Mouse (Mus musculus): ENCODE data around the gene Tulp2.
A peak's percentile ranks its signal among the peaks of the same experiment; 100 is the strongest.
"Not testable (repeated sequence)": the region's sequence is repeated elsewhere in the genome, so short reads cannot be mapped to it uniquely, and the experiment has no call there.

Tulp2 gene

DNA sequence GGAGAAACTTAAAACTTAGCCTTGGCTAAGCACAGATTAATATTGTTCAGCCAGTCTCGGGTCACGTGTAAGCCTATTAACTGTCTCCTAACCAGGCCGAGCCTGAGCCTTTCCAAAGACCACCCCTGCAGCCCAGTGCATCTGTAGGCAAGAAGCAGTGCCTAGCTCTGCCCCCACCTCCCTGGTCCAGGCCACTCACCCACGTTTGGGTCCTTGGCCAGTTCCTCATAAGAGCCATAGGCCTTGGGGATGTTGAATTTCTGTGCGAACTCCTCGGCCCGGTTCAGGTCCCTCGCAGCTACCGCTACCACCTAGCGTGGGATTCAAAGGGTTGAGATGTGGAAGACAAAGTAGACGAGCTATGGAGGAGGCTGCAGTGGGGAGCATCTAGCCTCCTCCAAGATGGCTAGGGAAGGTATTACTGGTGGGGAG, 6.2 kb downstream of the Tulp2 start:
- DNase-seq (ENCODE audit: low spot score in 2 of 2): no peak

DNA sequence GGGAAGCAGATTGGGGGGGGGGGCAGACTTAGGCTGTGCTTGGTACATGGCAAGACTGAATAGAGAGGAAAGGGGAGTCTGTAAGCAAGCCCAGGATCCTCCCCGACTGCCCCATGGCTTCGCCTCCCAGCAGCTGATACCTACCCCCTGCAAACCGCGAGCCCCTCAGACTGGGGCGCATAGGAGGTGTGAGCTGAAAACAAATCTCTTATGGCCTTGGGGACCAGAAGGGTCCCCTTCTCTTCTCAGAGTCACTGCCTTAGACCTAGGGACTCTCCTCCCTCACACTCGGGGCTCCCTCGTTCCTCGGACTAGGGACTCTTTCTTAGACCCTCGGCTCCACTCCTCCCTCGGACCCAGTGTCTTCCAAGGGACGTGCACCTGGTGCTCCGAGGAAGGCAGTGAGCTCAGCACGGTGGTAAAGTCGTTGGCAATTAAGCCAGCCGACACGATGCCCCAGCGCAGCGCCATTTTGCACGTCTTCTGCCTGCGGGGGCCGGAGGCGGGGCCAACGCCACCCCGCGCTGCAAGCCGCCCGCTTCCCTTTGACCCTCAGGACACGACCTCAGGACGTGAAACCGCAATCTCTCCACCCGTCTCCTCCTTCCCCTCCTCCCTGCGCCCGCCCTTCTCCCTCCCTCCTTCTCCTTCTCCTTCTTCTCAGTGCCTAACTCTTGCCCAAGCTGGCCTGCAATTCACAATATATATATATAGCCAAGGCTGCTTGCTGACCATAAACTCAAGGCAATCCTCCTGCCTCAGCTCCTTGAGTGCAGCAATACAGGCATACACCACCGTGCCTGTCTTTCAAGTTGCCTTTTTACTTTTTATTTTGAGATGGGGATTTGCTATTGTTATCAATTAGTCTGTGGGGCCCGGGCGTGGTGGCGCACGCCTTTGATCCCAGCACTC, 6.9 kb downstream of the Tulp2 start, which contains the start of gene Dhdh:
Gene Dhdh (minus strand): TSS at position 513 of the 912 bp plus-strand sequence.
- peak in 1 of 2 experiments; percentile 23 for DNase-seq (ENCODE audit: low spot score in 2 of 2)

- no peak for DNase-seq (ENCODE audit: low spot score in 2 of 2)
Observed at GRCm38 (mm10) chr7:45489578-45489977, 7.9 kb downstream of the Tulp2 start.

DNA sequence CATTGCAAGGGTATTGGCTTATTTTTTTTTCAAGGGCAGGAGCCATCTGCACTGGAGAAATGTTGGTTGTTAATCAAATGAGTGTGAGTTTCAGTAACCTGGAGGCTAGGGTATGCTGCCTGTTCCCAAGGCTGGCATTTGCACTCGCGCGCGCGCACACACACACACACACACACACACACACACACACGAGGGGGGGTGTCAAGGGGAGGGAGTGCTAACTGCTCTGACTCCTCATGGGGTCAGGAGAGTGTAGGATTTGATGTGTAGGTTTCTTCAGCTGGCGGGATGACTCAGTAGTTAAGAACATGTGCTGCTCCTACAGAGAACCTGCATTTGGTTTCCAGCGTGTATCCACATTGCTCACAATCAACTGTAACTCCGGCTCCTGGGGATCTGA, 9.1 kb downstream of the Tulp2 start:
- DNase-seq (ENCODE audit: low spot score in 2 of 2): no peak

DNA sequence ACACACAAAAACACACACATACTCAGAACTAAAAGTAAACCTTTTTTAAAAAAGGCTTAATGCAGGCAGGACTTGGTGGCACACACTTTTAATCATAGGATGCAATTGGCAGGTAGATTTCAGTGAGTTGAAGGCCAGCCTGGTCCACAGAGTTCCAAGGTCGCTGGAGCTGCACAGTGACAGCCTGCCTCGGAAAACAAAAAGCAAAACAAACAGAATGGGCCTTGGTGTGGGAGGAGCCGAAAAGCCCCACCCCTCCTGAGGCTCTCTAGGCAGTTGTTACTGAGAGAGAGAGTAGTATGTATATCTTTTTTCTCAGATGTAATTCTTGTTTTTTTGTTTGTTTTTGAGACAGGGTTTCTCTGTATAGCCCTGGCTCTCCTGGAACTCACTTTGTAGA, 9.6 kb downstream of the Tulp2 start:
- no peak for DNase-seq (ENCODE audit: low spot score in 2 of 2)

DNA sequence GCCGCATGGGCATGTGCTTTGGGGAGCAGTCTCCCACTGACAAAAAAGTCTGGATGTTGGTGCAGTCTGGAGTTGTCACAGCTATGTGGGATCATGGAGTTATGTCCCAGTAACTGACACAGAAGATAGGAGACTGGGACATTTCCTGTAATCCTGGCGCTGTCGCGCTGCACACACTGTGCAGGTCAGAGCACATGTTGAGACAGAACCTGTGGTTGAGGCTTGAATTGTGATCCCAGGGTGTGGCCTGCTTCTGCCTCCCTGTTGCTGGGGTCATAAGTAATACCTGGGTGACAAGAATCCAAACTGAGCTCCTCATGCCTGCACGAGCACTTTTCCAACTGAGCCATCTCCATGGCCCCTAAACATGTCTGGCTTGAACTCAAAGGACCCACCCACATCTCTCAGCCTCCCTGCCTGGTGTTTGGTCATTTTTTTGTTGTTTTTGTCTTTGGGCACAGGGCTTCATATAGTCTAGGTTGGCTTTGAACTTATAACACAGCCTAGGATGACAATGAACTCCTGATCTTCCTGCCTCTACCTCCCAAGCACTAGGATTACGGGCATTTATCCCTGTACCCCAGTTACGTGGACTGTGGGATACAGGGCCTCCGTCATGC, 10.7 kb downstream of the Tulp2 start:
- DNase-seq (ENCODE audit: low spot score in 2 of 2): no peak

DNA sequence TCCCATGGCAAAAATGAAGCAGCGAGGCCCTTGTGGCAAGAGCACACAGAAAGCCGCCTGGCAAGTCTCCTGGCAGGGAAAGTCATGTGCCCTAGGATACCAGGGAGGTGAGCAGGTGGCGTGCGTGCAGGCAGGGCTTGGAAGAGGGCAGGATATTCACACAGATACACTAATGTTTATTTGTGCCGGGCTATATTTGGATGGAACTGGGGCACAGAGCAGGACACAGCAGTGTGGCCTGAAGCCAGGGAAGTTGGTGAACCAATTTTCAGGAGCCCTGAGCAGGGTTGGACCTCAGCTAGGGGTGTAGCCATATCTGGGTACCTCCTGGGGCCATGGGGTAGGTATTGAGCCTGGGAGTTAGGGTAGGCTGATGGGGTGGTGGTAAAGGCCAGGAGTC, 11.3 kb downstream of the Tulp2 start:
- no peak for DNase-seq (ENCODE audit: low spot score in 2 of 2)

- no peak for DNase-seq (ENCODE audit: low spot score in 2 of 2)
Observed at GRCm38 (mm10) chr7:45494548-45494947, 12.9 kb downstream of the Tulp2 start.

- DNase-seq (ENCODE audit: low spot score in 2 of 2): no peak
Observed at GRCm38 (mm10) chr7:45498427-45498826, 16.8 kb downstream of the Tulp2 start.

- DNase-seq (ENCODE audit: low spot score in 2 of 2): no peak
Observed at GRCm38 (mm10) chr7:45507583-45507982, 25.9 kb downstream of the Tulp2 start.

DNA sequence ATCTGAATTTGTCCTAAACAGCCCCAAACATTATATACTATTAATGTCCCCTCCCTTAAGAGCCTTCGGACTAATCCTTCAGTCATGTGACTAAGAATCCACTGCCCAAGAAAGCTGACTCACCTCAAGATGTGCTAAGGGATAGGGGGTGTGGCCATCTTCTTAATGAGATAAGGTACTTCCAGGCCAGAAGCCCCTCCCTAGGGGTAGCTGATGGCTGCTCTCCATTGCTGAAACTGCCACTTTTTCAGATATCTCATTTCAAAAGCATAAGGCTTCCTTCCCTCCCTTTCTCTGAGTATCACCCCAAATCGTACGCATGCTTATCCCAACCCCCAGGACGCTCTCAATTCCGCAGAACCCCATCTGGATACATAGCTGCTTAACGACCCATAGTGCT, 26.9 kb downstream of the Tulp2 start:
- DNase-seq (ENCODE audit: low spot score in 2 of 2): no peak

DNA sequence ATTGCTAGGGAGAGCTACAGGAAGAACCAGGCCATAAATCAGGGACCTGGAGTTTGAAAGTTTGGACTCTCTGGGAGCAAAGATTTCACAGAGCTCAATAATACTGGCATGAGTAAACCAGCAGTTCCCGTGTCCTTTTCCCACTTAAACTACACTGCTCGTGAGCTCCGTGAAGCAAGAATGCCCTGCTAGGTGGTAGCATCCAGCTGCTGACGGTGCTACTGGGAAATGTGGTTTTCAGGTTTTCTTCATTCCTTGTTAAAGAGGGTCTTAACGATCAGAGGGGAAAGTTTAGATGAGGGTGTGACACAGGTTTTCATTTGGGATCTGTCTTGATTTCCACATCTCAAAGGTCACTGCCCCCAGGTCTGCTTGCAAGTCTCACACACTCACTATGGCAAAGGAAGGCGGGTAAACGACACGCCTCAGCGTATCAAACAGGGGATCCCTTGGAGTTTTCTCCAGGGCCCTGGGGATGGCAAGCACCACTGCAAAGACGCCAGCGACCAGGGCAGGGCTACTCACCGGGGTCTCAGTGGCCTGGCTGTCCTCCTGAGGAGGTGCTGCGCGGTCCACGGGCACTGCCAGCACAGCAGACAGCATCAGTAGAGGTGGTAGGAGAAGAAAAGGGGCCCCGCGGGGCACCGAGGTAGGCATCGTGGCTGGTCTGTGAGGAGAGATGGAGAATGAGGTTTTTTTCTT, 27.7 kb downstream of the Tulp2 start:
- DNase-seq (ENCODE audit: low spot score in 2 of 2): peak in 1 of 2 experiments; percentile 9

DNA sequence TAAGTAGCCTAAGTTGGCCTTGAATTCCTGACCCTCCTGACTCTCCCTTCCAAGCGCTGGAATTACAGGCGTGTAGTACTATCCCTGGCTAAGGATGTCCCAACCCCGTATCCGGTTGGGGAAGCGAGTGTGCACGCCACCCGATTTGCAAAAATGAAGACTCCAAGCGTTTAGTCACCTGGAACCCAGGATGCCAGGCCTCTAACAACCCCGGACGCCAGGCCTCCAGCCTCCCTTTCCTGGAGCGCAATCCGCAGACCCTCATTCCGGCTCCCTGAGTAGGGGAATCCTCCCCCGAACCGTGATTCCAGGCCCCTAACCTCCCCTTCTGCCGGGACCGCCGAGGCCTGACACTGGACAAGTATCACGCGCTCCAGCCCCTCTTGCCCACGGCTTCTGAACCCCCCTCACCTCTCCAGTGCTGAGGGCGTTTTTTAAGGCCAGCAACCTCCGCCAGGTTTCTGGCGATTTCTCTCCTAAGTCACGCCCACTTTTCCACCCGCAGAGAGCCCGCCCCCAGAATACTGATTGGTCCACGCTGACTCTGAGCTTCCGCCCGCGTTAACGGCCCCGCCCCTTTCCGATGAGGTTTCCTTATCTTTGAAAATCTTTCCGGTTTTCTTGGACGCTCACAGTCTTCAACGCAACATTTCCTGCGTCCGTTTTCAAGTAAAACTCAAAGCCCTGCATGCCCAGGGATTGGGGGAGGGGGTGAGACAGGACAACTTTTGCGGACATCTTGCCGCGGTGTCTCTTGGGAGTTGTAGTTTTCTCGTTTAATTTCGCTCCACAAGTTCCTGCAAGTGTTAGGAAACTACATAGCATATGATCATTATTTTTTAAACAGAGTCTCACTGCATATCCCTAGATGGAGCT, 28.5 kb downstream of the Tulp2 start, which contains the start of gene Nucb1:
Gene Nucb1 (minus strand): TSS at position 495 of the 876 bp plus-strand sequence.
- peak; percentile 87 to 91 for DNase-seq (ENCODE audit: low spot score in 2 of 2)

- DNase-seq (ENCODE audit: low spot score in 2 of 2): no peak
Observed at GRCm38 (mm10) chr7:45514411-45514810, 32.7 kb downstream of the Tulp2 start.

DNA sequence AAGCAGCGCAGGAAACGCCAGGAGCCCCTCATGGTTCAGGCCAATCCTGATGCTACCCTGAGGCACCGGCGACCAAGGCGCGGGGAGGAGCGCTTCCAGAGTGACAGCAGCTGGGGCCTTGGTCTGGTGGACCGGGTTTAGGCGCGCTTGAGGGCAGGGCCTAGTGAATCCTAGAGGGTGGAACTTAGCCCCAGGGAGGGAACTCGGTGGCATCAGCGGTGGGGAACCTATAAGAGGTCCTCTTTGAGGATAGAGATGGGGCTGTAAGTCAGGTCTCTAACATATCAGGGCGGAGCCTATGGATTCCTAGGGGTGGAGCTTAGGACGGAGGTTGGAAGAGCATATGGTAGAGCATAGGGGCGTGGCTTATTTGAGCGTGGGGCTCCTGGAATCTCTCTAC, 33.8 kb downstream of the Tulp2 start:
- DNase-seq (ENCODE audit: low spot score in 2 of 2): peak in 1 of 2 experiments; percentile 18

GRCm38 (mm10) chr7:45516846-45517245, 35.2 kb downstream of the Tulp2 start:
- not testable (repeated sequence) for DNase-seq (ENCODE audit: low spot score in 2 of 2)

DNA sequence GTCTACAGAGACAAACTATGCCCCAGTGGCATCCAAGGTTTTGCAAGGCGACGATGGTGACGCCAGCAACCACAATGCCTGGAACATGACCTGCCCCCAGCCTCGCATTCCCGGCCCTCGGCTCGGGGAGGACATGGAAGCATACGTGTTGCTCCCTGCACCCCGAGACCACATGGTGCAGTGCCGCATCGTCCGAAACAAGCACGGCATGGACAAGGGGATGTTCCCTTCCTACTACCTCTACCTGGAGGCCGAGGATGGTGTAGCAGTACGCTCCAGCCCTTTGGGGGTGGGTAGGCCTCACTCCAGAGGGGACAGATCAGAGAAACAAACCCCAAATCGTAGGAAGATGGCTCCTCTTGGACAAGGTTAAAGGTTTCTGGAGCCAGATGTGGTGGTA, 36.9 kb downstream of the Tulp2 start:
- DNase-seq (ENCODE audit: low spot score in 2 of 2): no peak

- peak in 1 of 2 experiments; percentile 60 for DNase-seq (ENCODE audit: low spot score in 2 of 2)
Observed at GRCm38 (mm10) chr7:45519345-45520120, 37.9 kb downstream of the Tulp2 start.

GRCm38 (mm10) chr7:45520605-45521004, 38.9 kb downstream of the Tulp2 start:
- DNase-seq (ENCODE audit: low spot score in 2 of 2): no peak

GRCm38 (mm10) chr7:45521728-45522184, 40.1 kb downstream of the Tulp2 start:
- DNase-seq (ENCODE audit: low spot score in 2 of 2): peak; percentile 89 to 92
